Mouse (Mus musculus) stomach, embryonic 14.5 days (tissue): Measurements from ENCODE around the gene Ptgr1. TPM values are rescaled to one million over a fixed set of nuclear protein-coding genes. Genes with fewer than 3 reads are reported as not detected.

Experiments used
- ATAC-seq: fragments of 200-750 bp; cut with Nextera tagmentation; 2 replicates; pipeline ENCODE4 v1.8.0; 2017; ENCODE audit warnings: low read depth, moderate TSS enrichment; ENCODE audit not compliant: insufficient number of reproducible peaks, insufficient read depth, low FRiP score
- H3K27ac ChIP-seq: fragments of 300-500 bp; sonication (generic); 2 replicates; pipeline ENCODE4 v1.5.1; 2014; ENCODE audit warnings: mild to moderate bottlenecking, low read length, moderate library complexity, mixed read lengths
- H3K27me3 ChIP-seq: fragments of 300-500 bp; sonication (generic); 2 replicates; pipeline ENCODE4 v1.6.1; 2014; ENCODE audit warnings: low read length, control low read depth, mixed read lengths; ENCODE audit not compliant: control insufficient read depth, insufficient read depth
- H3K36me3 ChIP-seq: fragments of 300-500 bp; sonication (generic); 2 replicates; pipeline ENCODE4 v1.6.1; 2014; ENCODE audit warnings: mild to moderate bottlenecking, control low read depth, low read length, moderate library complexity, mixed read lengths; ENCODE audit not compliant: control insufficient read depth, insufficient read depth
- H3K4me1 ChIP-seq: fragments of 300-500 bp; sonication (generic); 2 replicates; pipeline ENCODE4 v1.6.1; 2014; ENCODE audit warnings: low read length, control low read depth, mixed read lengths; ENCODE audit not compliant: control insufficient read depth, insufficient read depth
- H3K4me2 ChIP-seq: fragments of 300-500 bp; sonication (generic); replicated peaks from 2 replicates; pipeline ENCODE4 v1.6.1; 2014; ENCODE audit warnings: low read depth, low read length, control low read depth
- H3K4me3 ChIP-seq: fragments of 300-500 bp; sonication (generic); 2 replicates; pipeline ENCODE4 v1.5.1; 2014; ENCODE audit warnings: low read depth, low read length, control low read depth
- H3K9ac ChIP-seq: fragments of 300-500 bp; sonication (generic); replicated peaks from 2 replicates; pipeline ENCODE4 v1.6.1; 2014; ENCODE audit warnings: low read depth, mild to moderate bottlenecking, control low read depth, low read length, moderate library complexity, mixed read lengths
- H3K9me3 ChIP-seq: fragments of 300-500 bp; sonication (generic); 2 replicates; pipeline ENCODE4 v1.6.1; 2016; ENCODE audit warnings: low read depth, low read length, control low read depth; ENCODE audit not compliant: control insufficient read depth
- WGBS: fragments of 180-500 bp; shearing (Covaris S2); extraction: QIAGEN DNeasy Blood & Tissue Kit; methylation state at CpG from one replicate; pipeline ENCODE4 v1.1.7; 2014; 5-methylcytosine and 5-hydroxymethylcytosine counted together
- polyA plus RNA-seq: library from polyadenylated mRNA; unstranded; fragments of >200 nt; fragmentation: Nextera tagmentation; extraction: Ambion mirVana; gene quantifications from 2 replicates; pipeline ENCODE4 v1.2.1, GENCODE M21; 2014

Ptgr1 gene
- polyA plus RNA-seq, 1 experiment from 2014 or later, result 63.4 TPM

GRCm38 (mm10) chr4:59009186-59009585 lies 22.3 kb upstream of the Ptgr1 start:
- Histone ChIP-seq H3K4me1 (peaks cover 12% of the 10 kb centered on the region), H3K27ac (no peak overlapping the region), H3K9me3 (no peaks in the 10 kb centered on the region), H3K27me3 (no peaks in the 10 kb centered on the region), H3K4me2 (no peak overlapping the region), H3K36me3 (no peaks in the 10 kb centered on the region), H3K9ac (no peak overlapping the region), H3K4me3 (no peak overlapping the region)
- 91% methylated on average over 7 of the region's 7 CpGs for WGBS
- no peak for ATAC-seq

- no peaks in the 10 kb centered on the region for H3K36me3 ChIP-seq
- H3K4me2 ChIP-seq, result no peak overlapping the region
- no peak for ATAC-seq
- peaks cover 15% of the 10 kb centered on the region for H3K4me1 ChIP-seq
- H3K4me3 ChIP-seq, result no peak overlapping the region
- H3K27me3 ChIP-seq, result no peaks in the 10 kb centered on the region
- no peaks in the 10 kb centered on the region for H3K9me3 ChIP-seq
- no peak overlapping the region for H3K27ac ChIP-seq
- H3K9ac ChIP-seq, result no peak overlapping the region
- WGBS, result 66% methylated on average over 5 of the region's 5 CpGs
Measured at GRCm38 (mm10) chr4:59007974-59008373, 21.1 kb upstream of the Ptgr1 start.

- ATAC-seq, result no peak
- Histone ChIP-seq H3K4me1 (peaks cover 15% of the 10 kb centered on the region), H3K36me3 (no peaks in the 10 kb centered on the region), H3K4me3 (no peak overlapping the region), H3K9me3 (no peaks in the 10 kb centered on the region), H3K9ac (no peak overlapping the region), H3K27ac (no peak overlapping the region), H3K27me3 (no peaks in the 10 kb centered on the region), H3K4me2 (no peak overlapping the region)
- WGBS, result 83% methylated on average over 6 of the region's 6 CpGs
Measured at GRCm38 (mm10) chr4:59007016-59007415, 20.1 kb upstream of the Ptgr1 start.

- no peak overlapping the region for H3K27ac ChIP-seq
- 68% methylated on average over 8 of the region's 8 CpGs for WGBS
- ATAC-seq, result no peak
- peaks cover 15% of the 10 kb centered on the region for H3K4me1 ChIP-seq
- no peaks in the 10 kb centered on the region for H3K36me3 ChIP-seq
- no peak overlapping the region for H3K4me2 ChIP-seq
- no peaks in the 10 kb centered on the region for H3K9me3 ChIP-seq
- H3K9ac ChIP-seq, result no peak overlapping the region
- no peak overlapping the region for H3K4me3 ChIP-seq
- H3K27me3 ChIP-seq, result no peaks in the 10 kb centered on the region
Measured at GRCm38 (mm10) chr4:59006211-59006610, 19.3 kb upstream of the Ptgr1 start.

- no peak for ATAC-seq
- H3K27ac ChIP-seq, result no peak overlapping the region; the same call in 1 of the 2 replicates
- peak overlapping the region; percentile 82 for H3K4me2 ChIP-seq
- 17% methylated on average over 7 of the region's 7 CpGs for WGBS
- H3K27me3 ChIP-seq, result no peaks in the 10 kb centered on the region
- peak overlapping the region; percentile 91 for H3K9ac ChIP-seq
- no peaks in the 10 kb centered on the region for H3K9me3 ChIP-seq
- peak overlapping the region; percentile 96 for H3K4me3 ChIP-seq
- H3K36me3 ChIP-seq, result no peaks in the 10 kb centered on the region
- peaks cover 15% of the 10 kb centered on the region for H3K4me1 ChIP-seq
Measured at GRCm38 (mm10) chr4:59003806-59004200, 16.9 kb upstream of the Ptgr1 start.

- peak within 1 kb of the TSS; percentile 91 for H3K9ac ChIP-seq
- H3K27me3 ChIP-seq, result no peaks in the 10 kb centered on the region
- H3K9me3 ChIP-seq, result no peaks in the 10 kb centered on the region
- H3K36me3 ChIP-seq, result no peaks in the 10 kb centered on the region
- H3K27ac ChIP-seq, result peak within 1 kb of the TSS; percentile 79
- H3K4me2 ChIP-seq, result peak within 1 kb of the TSS; percentile 82
- ATAC-seq, result peak; percentile 98
- H3K4me3 ChIP-seq, result peak within 1 kb of the TSS; percentile 96
- under 1% methylated on average over 79 of the region's 89 CpGs for WGBS
- H3K4me1 ChIP-seq, result peaks cover 15% of the 10 kb centered on the region
Measured at GRCm38 (mm10) chr4:59002948-59003805, 16.3 kb upstream of the Ptgr1 start, which contains the start of gene Gm20503. Gene Gm20503, plus strand, starts transcription at chr4:59003210.

- H3K4me3 ChIP-seq, result no peak overlapping the region
- no peaks in the 10 kb centered on the region for H3K27me3 ChIP-seq
- H3K4me2 ChIP-seq, result no peak overlapping the region
- H3K9me3 ChIP-seq, result no peaks in the 10 kb centered on the region
- H3K27ac ChIP-seq, result no peak overlapping the region
- H3K9ac ChIP-seq, result no peak overlapping the region
- WGBS, result 0% methylated on average over 2 of the region's 2 CpGs
- no peaks in the 10 kb centered on the region for H3K36me3 ChIP-seq
- peaks cover 15% of the 10 kb centered on the region for H3K4me1 ChIP-seq
- ATAC-seq, result no peak
Measured at GRCm38 (mm10) chr4:59000614-59001013, 13.7 kb upstream of the Ptgr1 start.

- Histone ChIP-seq H3K4me3 (no peak overlapping the region), H3K27ac (no peak overlapping the region), H3K4me2 (no peak overlapping the region), H3K36me3 (no peaks in the 10 kb centered on the region), H3K4me1 (peaks cover 7% of the 10 kb centered on the region), H3K27me3 (no peaks in the 10 kb centered on the region), H3K9me3 (no peaks in the 10 kb centered on the region), H3K9ac (no peak overlapping the region)
- ATAC-seq, result no peak
- 6% methylated on average over 2 of the region's 2 CpGs for WGBS
Measured at GRCm38 (mm10) chr4:58999686-59000085, 12.8 kb upstream of the Ptgr1 start.
